Mouse (Mus musculus) lung, postnatal 0 days (tissue): ENCODE measurements around the gene Slc11a1.

Experiments used
- CTCF ChIP-seq: IDR thresholded peaks from 2 replicates; pipeline ENCODE4 v1.5.1; 2016; ENCODE audit warnings: antibody characterized with exemption, mild to moderate bottlenecking
- EP300 ChIP-seq: IDR thresholded peaks from 2 replicates; pipeline ENCODE4 v1.6.1; 2016; ENCODE audit warnings: antibody characterized with exemption, mild to moderate bottlenecking, control low read depth

DNA sequence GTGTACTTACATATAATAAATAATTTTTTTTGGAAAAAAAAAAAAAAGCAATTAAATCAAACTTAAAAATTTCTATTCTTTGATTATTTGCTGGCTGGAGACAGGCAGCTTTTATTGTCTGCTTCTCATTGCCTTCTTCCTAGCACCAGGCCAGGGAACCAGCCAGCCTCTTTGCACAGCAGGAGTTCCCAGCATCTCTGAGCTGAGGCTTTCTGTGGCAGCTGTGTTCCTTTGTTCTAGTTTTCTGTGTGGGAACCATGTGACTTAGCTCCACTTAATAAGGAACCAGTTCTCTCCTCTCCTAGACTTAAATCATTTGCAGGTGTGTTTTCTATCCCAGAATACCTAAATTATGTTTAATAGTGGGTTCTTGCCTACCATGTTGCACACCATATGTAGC lies 17.5 kb upstream of the Slc11a1 start:
- no peak for TF ChIP-seq CTCF
- no peak for TF ChIP-seq EP300
